Mouse (Mus musculus) C2C12 (cell line): ENCODE data around the gene Tvp23b. TPM values are rescaled to one million over a fixed set of nuclear protein-coding genes. Genes with fewer than 3 reads are reported as not detected.

ENCODE experiments used
- H3K27me3 ChIP-seq: one replicate; pipeline ENCODE4 v1.6.1; 2011; ENCODE audit not compliant: control insufficient read depth, insufficient read depth, insufficient read length
- H3K36me3 ChIP-seq: one replicate; pipeline ENCODE4 v1.6.1; 2011; ENCODE audit not compliant: control insufficient read depth, insufficient read depth
- H3K4me3 ChIP-seq: one replicate; pipeline ENCODE4 v1.5.1; 2011; ENCODE audit warnings: mild to moderate bottlenecking, control low read depth; ENCODE audit not compliant: poor library complexity, insufficient read depth, severe bottlenecking
- H3K79me2 ChIP-seq: one replicate; pipeline ENCODE4 v1.6.1; 2011; ENCODE audit not compliant: control insufficient read depth, insufficient read depth
- H3K79me3 ChIP-seq: one replicate; pipeline ENCODE4 v1.6.1; 2011; ENCODE audit warnings: low read depth, control low read depth
- H3ac ChIP-seq: one replicate; pipeline ENCODE3; 2011; ENCODE audit warnings: low read depth; ENCODE audit not compliant: control insufficient read depth, insufficient read length
- CEBPB ChIP-seq: IDR thresholded peaks from one replicate; pipeline ENCODE4 v1.6.1; 2011; ENCODE audit warnings: low read depth, mild to moderate bottlenecking, control low read depth, moderate library complexity
- CTCF ChIP-seq: IDR thresholded peaks from one replicate; pipeline ENCODE4 v1.5.1; 2011; ENCODE audit not compliant: control insufficient read depth, insufficient read depth, insufficient read length
- FOSL1 ChIP-seq: IDR thresholded peaks from one replicate; pipeline ENCODE4 v1.8.0; 2011; ENCODE audit warnings: mild to moderate bottlenecking, low read length; ENCODE audit not compliant: poor library complexity, insufficient read depth, severe bottlenecking
- MAX ChIP-seq: IDR thresholded peaks from one replicate; pipeline ENCODE4 v1.6.1; 2011; ENCODE audit warnings: mild to moderate bottlenecking, control low read depth
- MYOD1 ChIP-seq: IDR thresholded peaks from one replicate; pipeline ENCODE4 v1.6.1; 2011; ENCODE audit warnings: low read depth; ENCODE audit not compliant: control insufficient read depth, insufficient read length
- MYOG ChIP-seq: IDR thresholded peaks from one replicate; pipeline ENCODE4 v1.6.1; 2011; ENCODE audit not compliant: control insufficient read depth, insufficient read length; ENCODE audit errors: extremely low read depth
- USF1 ChIP-seq: IDR thresholded peaks from one replicate; pipeline ENCODE4 v1.6.1; 2011; ENCODE audit warnings: low read depth, mild to moderate bottlenecking, control low read depth, moderate library complexity
- polyA plus RNA-seq: library from polyadenylated mRNA; unstranded; fragments of >200 nt; fragmentation: generic; extraction: Trizol; gene quantifications from one replicate; pipeline ENCODE4 v1.2.1, GENCODE M21; 2012; ENCODE audit warnings: missing spikeins

Gene Tvp23b
- polyA plus RNA-seq, 1 experiment, result 13.7 TPM

DNA sequence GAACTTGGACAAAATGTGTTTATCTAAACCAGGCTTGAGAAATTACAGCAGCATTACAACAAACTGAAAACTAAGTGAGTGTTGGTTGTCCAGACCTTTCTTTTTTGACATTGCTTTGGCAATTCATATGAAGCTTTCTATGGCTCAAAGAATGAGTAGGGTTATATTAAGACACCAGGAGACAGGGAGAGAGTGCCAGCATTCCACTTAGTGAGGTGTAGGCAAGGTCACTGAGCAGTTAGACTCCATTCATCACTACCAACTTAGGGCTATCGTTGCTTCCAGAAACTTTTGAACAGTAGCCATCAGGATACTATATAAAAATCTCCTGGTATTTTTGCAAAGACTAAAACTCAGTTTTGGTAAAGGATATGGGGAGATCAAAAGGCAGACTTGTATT, 1.9 kb upstream of the Tvp23b start:
- peaks cover 22% of the 10 kb centered on the region for H3K79me2 ChIP-seq
- no peak for TF ChIP-seq MAX
- H3K79me3 ChIP-seq, result peaks cover 8% of the 10 kb centered on the region
- no peaks in the 10 kb centered on the region for H3K27me3 ChIP-seq
- no peak overlapping the region for H3K4me3 ChIP-seq
- peaks cover 4% of the 10 kb centered on the region for H3K36me3 ChIP-seq
- H3ac ChIP-seq, result no peak overlapping the region

DNA sequence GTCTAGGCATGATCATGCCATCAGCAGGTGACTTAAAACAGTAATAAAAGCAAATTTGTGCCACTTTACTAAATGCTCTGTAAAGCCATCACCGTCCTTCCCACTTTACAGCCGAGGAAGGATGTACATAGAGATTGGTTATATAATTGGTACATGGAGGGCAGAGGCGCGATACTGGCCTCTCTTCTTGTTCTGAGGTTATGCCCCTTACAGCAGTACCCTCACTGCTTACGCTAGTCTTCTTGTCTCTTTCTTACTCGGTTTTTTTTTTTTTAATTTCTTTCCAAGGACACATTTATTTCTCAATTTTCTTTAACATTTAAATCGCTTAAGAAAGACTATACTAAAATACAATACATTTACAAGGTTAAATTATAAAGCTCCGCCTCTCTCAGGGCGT, 527 bp upstream of the Tvp23b start:
- TF ChIP-seq MYOG (no peak), CTCF (no peak), CEBPB (no peak), FOSL1 (no peak), USF1 (no peak), MAX (no peak), MYOD1 (no peak)
- peak overlapping the region; percentile 83 for H3K4me3 ChIP-seq
- H3K27me3 ChIP-seq, result no peaks in the 10 kb centered on the region
- peaks cover 8% of the 10 kb centered on the region for H3K36me3 ChIP-seq
- peaks cover 8% of the 10 kb centered on the region for H3K79me3 ChIP-seq
- H3ac ChIP-seq, result no peak overlapping the region
- peaks cover 22% of the 10 kb centered on the region for H3K79me2 ChIP-seq

DNA sequence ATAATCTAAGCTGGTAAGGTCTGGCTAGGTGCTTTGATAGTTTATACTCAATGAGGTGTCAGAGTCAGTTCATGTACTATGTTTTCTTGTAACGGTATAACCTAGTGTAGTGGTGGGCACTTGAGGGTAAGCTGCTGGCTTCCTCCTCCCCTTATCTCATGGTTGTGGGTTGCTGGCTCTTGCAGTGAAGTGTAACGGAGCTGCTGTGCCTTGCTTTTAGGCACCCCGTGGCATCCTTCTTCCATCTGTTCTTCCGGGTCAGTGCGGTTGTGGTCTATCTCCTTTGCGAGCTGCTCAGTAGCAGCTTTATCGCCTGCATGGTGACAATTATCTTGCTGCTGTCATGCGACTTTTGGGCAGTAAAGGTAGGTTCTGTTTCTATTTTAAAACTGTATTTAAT, 4.2 kb downstream of the Tvp23b start:
- no peak for TF ChIP-seq CTCF
- no peak for TF ChIP-seq FOSL1
- no peak for TF ChIP-seq CEBPB
- no peak for TF ChIP-seq MYOD1
- no peak for TF ChIP-seq USF1
- no peak for TF ChIP-seq MAX
- TF ChIP-seq MYOG, result no peak
- H3K79me3 ChIP-seq, result peaks cover 8% of the 10 kb centered on the region
- no peak overlapping the region for H3K4me3 ChIP-seq
- H3K36me3 ChIP-seq, result peaks cover 25% of the 10 kb centered on the region
- H3K79me2 ChIP-seq, result peaks cover 22% of the 10 kb centered on the region
- no peak overlapping the region for H3ac ChIP-seq
- no peaks in the 10 kb centered on the region for H3K27me3 ChIP-seq

GRCm38 (mm10) chr11:62885323-62885722, 6.1 kb downstream of the Tvp23b start:
- Histone ChIP-seq H3K36me3 (peaks cover 42% of the 10 kb centered on the region), H3K27me3 (no peaks in the 10 kb centered on the region), H3K4me3 (no peak overlapping the region), H3K79me2 (peaks cover 13% of the 10 kb centered on the region), H3ac (no peak overlapping the region), H3K79me3 (peaks cover 3% of the 10 kb centered on the region)
- TF ChIP-seq FOSL1 (no peak), CEBPB (no peak), MYOG (no peak), CTCF (no peak)

DNA sequence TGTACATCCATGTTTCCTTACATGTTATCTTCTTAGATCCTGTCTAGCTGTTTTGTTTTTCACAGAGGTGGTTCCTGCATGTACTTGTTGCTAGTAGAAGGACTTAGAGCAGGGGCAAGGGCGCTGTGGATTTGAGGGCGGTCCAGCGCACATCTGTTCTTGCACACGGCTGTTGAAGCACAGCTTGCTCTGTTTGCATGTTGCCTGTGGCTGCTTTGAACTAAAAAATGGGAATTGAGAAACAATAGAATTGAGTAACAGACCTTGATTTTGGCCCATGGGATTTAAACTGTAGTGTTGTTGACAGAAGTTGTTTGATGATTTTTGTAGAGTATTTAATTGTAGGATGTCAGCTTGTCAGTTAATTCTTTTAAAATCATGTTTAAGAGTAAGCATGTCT, 11.5 kb downstream of the Tvp23b start:
- no peak overlapping the region for H3K4me3 ChIP-seq

DNA sequence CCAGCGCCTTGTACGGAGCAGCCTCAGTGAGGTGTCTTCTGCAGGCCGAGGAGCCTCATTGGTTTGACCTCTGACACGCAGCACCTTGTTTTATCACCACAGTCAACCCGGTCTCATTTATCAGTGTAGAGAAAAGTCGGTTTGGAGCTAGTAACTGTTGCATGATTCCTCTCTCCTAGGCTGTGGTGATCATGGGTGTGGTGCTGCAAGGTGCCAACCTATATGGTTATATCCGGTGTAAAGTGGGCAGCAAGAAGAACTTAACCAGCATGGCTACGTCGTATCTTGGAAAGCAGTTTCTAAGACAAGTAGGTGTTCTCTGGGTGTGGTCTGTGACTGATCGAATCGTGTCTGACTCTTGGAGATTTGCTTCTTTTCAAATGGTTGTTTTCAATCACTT, 12.5 kb downstream of the Tvp23b start:
- Histone ChIP-seq H3K4me3 (no peak overlapping the region), H3K79me2 (no peaks in the 10 kb centered on the region), H3K79me3 (no peaks in the 10 kb centered on the region), H3K36me3 (peaks cover 61% of the 10 kb centered on the region), H3K27me3 (no peaks in the 10 kb centered on the region), H3ac (no peak overlapping the region)
- no peak for TF ChIP-seq MYOG
- no peak for TF ChIP-seq FOSL1
- no peak for TF ChIP-seq MAX
- no peak for TF ChIP-seq CTCF
- no peak for TF ChIP-seq USF1
- no peak for TF ChIP-seq MYOD1
- no peak for TF ChIP-seq CEBPB

More for the DNA sequence above, 11.5 kb downstream of the Tvp23b start:
- Histone ChIP-seq H3K79me2 (no peaks in the 10 kb centered on the region), H3K79me3 (no peaks in the 10 kb centered on the region), H3K27me3 (no peaks in the 10 kb centered on the region), H3K36me3 (peaks cover 59% of the 10 kb centered on the region), H3ac (no peak overlapping the region)
- TF ChIP-seq MAX (no peak), FOSL1 (no peak), USF1 (no peak), CTCF (no peak), MYOG (no peak), CEBPB (no peak), MYOD1 (no peak)
